Mouse (Mus musculus) adrenal gland, adult (tissue): ENCODE measurements around the gene Tmem144.
"Not testable (repeated sequence)": the region's sequence is repeated elsewhere in the genome, so short reads cannot be mapped to it uniquely, and the experiment has no call there.

ENCODE experiments used
- DNase-seq, 2 experiments: peaks; one replicate each; pipeline ENCODE4 v3.0.0; 2022 to 2023; ENCODE audit warnings: low spot score in 1 of 2; ENCODE audit not compliant: inconsistent age in 2 of 2

Gene Tmem144

DNA sequence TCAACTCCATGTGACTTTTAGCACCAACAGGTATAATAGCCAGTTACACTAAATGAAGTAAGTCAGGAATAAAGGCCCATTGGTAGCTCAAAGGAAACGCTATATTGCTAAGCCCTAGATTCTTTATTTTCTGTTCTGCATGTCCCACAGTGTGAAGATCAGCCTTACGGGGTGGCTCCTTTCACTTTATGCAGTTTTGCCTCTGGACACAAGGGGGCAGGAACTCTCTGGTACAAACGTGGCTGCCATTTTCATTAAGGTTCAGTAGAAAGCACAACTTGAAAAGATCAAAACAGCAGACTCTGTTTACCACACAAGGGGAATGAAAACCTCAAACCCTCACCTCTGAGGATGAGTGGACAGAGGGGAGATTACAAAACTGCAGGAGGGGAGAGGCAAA is 40.9 kb downstream of the Tmem144 start:
- peak in 1 of 2 experiments; percentile 70 for DNase-seq

DNA sequence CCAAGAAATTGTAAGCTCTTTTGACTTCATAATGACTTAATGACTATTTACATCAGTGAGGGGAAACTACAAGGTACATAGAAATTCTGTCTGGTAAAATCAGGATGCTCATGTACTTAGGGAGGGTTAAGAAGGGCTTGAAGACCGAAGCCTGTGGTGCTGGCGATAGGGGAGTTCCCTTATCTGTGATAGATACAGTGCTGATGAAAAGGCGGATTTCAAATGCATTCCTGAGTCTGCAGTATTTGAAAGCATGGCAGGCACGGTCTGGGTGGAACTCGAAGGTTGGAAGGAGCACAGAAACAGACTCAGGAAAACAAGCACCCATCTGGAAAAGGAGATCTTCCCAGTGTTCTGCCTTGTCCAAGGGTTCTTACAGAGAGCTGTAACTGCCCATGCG is 42.0 kb downstream of the Tmem144 start:
- no peak for DNase-seq

DNA sequence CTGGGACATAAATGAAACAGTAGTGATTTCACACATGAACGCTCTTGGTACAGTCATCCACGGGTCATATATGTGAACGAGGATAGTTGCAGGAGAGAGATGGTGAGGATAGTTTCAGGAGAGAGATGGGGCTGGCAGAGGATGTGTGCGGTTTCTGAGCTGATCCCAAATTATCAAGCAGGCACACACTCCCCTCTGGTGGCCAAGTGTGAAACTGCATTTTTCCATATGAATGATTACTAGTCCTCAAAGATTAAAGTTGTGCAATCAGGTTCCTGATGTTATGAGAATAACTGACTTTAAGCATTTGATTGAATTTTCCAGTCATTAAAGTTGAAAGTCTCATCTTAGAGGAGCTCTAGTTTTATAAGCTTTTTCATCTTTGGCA is 43.4 kb downstream of the Tmem144 start:
- peak; percentile 47 to 89 for DNase-seq

DNA sequence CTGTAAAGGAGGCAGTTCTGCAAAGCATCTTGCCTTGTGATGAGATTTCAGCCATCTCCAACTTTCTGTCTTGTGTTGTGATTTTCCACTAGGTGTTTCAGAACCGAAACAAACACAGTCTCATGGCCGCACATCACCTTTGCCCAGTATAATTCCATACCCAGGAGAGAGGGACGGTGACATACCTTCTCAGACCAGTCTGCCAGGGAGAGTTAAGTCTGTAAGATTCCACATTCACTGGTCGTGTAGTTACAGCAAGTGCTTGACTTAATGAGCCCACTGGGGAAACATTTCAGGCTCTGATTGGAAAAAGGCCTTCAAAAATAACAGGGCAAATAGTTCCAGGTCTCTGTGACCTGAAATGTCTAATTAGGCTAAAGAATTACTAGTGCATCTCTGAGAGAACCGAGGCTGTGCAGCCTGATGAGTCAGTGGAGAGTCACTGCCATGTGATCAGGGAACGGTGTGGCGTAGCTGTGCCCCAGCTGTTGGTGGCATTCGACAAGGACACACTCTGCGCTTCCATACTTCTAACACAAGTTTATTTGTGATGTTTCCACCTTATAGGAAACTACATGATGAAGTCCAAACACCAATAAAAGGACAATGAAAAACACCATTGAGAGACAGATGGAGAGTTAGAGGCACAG is 43.9 kb downstream of the Tmem144 start:
- DNase-seq: peak; percentile 55 to 82

DNA sequence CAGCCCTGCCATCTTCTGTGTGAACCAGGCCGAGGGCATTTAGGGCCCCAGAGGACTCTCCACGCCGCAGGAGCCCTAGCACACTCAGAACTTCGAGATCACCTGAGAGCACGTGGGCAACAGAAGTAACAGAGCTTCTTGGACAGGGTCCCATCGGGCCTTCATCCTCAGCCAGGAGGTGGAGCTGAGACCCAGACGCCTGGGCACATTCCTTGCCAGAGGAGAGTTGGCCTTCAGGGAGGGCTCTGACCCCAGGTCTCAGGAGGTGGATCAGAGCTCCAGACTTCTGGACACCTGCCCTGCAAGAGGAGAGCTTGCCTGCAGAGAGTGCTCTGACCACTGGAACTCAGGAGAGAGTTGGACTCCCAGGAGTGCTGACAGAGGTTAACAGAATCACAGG is 51.8 kb downstream of the Tmem144 start:
- DNase-seq: not testable (repeated sequence)

DNA sequence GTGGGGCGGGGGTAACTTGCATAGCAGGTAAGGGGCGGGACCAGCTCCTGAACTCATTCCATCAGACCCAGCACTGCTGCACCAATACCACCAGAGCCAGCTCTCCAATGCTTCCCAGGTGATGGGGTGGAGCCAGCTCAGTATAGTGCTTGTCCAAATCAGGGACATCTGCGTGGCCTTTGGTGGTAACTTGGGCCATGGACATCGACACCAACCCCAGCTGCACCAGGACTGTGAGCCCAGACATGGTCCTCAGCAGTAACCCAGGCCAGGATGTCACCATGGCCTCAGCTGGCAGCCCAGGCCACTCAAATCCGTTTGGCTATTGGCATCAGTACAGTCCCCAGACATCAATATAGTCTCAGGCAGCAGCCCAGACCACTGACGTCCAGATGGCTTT is 60.3 kb downstream of the Tmem144 start:
- DNase-seq: no peak

DNA sequence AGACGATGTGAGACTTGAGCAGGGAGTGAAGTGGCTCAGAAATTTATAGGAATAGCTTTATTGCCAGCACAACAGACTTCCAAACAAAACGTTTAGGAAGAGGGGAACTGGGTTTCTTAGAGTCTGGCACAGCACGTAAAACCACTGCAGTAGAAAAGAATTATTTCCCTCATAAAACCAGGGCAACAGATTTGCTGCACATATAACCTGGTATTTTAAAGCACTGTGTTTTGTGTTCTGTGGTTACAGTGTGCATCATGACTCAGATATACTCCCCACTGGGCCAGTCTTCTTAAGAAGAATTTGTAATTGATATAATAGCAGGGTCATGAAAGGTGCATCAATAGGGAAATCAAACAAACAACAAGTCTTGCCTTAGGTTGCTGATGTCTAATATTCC is 62.2 kb downstream of the Tmem144 start:
- DNase-seq: no peak

DNA sequence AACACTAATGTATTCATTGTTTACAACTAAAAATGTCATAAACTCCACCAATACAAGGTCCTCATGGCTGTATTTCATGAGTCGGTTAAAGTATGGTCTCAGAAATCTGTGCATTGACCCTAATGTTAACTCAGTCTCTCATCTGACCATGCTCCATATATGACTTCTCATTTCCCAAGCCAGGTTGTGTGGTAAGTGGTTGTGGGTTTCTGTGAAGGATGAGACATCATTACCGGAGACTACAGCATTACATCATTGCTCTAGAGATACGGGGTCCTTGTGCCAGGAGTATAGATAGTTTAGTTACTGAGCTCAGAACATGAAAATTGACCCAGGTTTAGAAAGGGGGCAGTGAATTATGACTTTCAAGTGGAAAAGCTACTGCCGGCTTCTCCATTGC is 63.0 kb downstream of the Tmem144 start:
- no peak for DNase-seq

DNA sequence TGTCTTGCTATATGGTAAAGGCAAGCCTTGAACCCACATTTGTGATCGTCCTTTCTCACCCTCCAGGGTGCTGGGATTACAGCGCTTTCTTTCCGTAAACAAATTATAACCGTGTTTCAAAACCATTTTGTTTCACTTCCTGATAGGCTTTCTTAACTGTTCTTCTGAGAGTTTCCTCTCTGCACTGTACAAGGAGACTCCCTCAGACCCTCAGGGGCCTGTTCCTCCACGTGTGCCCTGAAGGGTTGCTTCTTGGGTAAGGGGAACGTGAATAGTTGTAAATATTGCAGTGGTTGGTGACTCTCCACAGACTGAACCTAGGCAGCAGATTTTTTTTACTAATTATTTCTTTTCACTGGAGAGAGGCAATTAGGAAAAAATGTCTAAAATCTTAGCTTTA is 63.6 kb downstream of the Tmem144 start:
- DNase-seq: no peak

DNA sequence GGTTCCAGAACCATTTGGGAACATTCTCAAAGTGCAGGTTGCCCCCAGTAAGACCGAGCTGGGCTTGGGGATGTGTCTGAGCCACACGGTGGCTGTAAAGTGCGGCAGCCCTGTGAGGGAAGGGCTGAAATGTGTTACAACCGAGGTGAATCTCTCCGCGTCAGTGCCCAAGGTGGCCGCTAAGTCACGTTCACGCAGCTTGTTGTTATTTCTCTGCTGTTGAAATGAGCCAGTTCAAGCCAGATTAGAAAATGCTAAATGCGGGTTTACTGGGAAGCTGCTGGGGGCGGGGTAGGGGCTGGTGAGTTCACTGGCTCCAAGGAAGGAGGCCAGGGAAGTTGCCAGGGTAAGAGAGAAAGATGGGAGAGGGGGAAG is 68.2 kb downstream of the Tmem144 start:
- no peak for DNase-seq

DNA sequence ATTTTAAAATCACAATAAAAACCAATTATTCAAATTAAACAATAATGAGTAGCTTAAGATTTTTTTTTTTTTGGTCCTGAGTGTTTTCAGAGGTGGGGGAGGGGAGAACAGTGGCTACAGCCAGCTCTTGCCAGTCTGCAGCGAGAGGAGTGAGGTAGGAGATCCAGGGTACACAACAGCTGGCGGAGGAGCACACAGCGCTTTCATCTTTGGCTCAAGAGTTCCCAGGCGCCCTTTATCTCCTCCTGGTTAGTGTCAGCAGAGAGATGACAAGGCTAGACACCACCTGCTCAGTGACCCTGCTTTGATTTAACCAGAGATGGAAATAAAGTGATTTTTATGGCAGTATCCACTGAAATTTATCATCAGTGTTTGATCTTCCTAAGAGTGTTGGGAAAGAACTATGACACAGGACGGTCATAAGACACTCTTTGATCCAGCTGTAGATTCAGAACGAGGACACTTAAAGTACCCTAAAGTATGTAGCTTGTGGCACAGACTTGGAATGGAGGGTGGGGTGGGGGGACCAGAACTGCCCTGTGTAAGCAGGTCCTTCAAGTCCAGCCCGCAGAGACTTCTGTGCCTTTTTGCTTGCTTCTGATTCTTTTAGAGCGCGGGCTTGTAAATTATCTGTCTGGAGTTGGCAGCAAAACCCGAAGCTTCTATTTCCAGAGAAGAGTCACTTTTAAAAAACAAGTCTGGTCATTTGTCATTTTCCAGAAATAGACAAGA is 68.8 kb downstream of the Tmem144 start:
- DNase-seq: peak in 1 of 2 experiments; percentile 59

DNA sequence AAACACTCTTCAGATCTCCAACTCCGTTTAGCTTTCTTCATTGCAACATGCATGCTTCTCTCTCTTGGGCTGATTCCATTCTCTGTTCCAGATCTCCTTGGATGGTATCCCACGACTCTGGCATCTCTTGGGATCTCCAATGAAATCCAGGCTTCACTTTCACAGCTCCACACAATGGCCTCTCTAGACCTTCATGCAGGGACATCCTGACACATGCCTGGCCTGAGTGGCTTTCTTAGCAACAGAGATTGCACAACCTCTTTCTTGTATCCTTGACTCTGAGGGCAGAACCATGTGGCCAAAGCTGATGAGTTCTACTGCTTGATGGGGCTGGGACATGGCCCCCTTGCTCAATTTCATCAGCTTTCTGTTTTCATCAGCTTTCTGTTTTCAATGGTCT is 79.9 kb downstream of the Tmem144 start:
- DNase-seq: peak in 1 of 2 experiments; percentile 41
